Mouse (Mus musculus) kidney, adult 2 months (tissue): ENCODE data around the gene Gabarapl2. TPM values are rescaled to one million over a fixed set of nuclear protein-coding genes. Genes with fewer than 3 reads are reported as not detected.

Source experiments
- DNase-seq: peaks from one replicate; pipeline ENCODE4 v3.0.0; 2021
- H3K27ac ChIP-seq: fragments of 200-500 bp; 2 replicates; pipeline ENCODE4 v1.5.1; 2012; ENCODE audit warnings: low read depth, low read length, control low read depth, inconsistent platforms; ENCODE audit not compliant: insufficient read depth
- H3K27me3 ChIP-seq: fragments of 200-500 bp; replicated peaks from 2 replicates; pipeline ENCODE4 v1.6.1; 2012; ENCODE audit warnings: mild to moderate bottlenecking, moderate library complexity, low read length, inconsistent platforms; ENCODE audit not compliant: control insufficient read depth, insufficient read depth
- H3K36me3 ChIP-seq: fragments of 200-500 bp; 2 replicates; pipeline ENCODE4 v1.6.1; 2012; ENCODE audit warnings: mild to moderate bottlenecking, moderate library complexity, low read length, inconsistent platforms; ENCODE audit not compliant: control insufficient read depth, insufficient read depth
- H3K4me1 ChIP-seq: fragments of 200-500 bp; 2 replicates; pipeline ENCODE4 v1.6.1; 2011; ENCODE audit warnings: low read length; ENCODE audit not compliant: control insufficient read depth, insufficient read depth
- H3K4me3 ChIP-seq: fragments of 200-500 bp; 2 replicates; pipeline ENCODE4 v1.5.1; 2011; ENCODE audit warnings: mild to moderate bottlenecking, low read depth, low read length, control low read depth; ENCODE audit not compliant: insufficient read depth
- CTCF ChIP-seq: fragments of 200-500 bp; conservative IDR thresholded peaks from 2 replicates; pipeline ENCODE4 v1.5.1; 2011; ENCODE audit warnings: low read depth, mild to moderate bottlenecking, control low read depth, low read length, moderate library complexity, mixed read lengths; ENCODE audit not compliant: insufficient read depth, insufficient read length
- POLR2A ChIP-seq: fragments of 200-500 bp; IDR thresholded peaks from one replicate; pipeline ENCODE4 v1.6.1; 2011; ENCODE audit warnings: low read depth, low read length, control low read depth
- WGBS: fragments of 180-500 bp; shearing (Covaris S2); methylation state at CpG from one replicate; pipeline ENCODE4 v1.1.7; 2018; 5-methylcytosine and 5-hydroxymethylcytosine counted together
- polyA plus RNA-seq: library from polyadenylated mRNA; depleted of rRNA; stranded (reverse); fragments of >200 nt; gene quantifications from 2 replicates; pipeline ENCODE4 v1.2.3, GENCODE M21; 2012

The Gabarapl2 gene
- polyA plus RNA-seq, 1 experiment, result 74.1 TPM

DNA sequence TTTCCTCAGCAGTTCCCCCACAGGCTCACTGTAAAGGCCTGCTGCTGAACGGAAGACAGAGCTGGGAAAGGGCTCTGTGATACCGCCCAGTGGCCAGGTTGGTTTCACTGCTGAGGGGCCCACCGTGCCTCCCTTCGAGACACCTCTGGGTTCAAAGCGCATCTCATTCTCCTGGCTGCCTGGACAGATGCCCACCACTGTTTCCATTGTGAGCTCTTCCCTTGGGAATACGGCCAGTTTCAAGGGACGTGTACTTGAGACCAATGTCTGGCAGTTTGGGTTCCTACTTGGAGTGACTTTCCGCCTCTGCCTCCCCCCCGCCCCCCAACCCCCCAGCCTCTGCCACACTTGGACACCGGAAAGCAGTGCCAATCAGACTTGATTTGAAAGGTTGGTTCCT lies 22.6 kb downstream of the Gabarapl2 start:
- no peak for DNase-seq
- Histone ChIP-seq H3K27me3 (no peaks in the 10 kb centered on the region), H3K4me1 (no peaks in the 10 kb centered on the region), H3K36me3 (no peaks in the 10 kb centered on the region), H3K4me3 (no peak overlapping the region), H3K27ac (no peak overlapping the region)
- TF ChIP-seq CTCF (no peak), POLR2A (no peak)
- WGBS, result 81% methylated on average over 10 of the region's 10 CpGs

DNA sequence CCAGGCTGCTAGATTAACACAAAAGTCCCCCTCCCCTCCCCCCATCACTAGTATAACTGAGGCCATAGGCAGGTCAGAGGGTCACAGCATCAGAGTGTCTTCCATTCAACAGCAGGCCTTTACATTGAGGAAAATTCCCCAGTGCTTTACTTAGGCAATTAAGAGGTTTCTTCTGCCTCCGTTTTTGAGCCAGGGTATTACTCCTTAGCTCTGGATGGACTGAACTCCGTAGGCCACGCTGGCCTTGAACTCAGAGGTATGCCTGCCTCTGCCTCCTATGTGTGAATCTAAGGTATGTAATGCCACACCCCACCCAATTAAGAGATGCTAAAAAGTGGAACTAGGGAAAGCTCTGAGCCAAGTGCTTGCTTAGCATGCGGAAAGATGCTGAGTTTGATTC lies 23.0 kb downstream of the Gabarapl2 start:
- TF ChIP-seq CTCF, result no peak
- 92% methylated on average over 4 of the region's 4 CpGs for WGBS
- H3K4me1 ChIP-seq, result no peaks in the 10 kb centered on the region

DNA sequence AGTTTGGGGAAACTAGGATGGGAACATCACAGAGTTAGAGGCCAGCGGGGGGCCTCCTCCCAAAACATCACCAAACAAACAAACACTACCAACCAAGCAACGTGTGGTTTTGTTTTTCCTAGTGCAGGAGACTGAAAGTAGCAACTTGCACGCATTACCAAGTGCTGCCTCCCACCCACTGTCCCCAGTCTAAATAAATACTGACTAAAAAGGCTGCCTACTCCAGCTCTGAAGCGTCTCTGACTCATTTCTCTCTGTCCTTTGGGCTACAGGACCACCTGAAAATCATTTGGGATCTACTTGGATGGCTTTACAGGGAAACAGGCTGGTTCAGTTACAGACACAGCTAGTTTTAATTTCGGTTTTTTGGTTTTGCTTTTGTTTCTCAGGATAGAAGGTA lies 23.8 kb downstream of the Gabarapl2 start:
- TF ChIP-seq POLR2A (no peak), CTCF (no peak)
- Histone ChIP-seq H3K27ac (no peak overlapping the region), H3K4me1 (no peaks in the 10 kb centered on the region), H3K36me3 (no peaks in the 10 kb centered on the region), H3K4me3 (no peak overlapping the region), H3K27me3 (no peaks in the 10 kb centered on the region)
- WGBS, result 67% methylated on average over 5 of the region's 5 CpGs
- DNase-seq, result no peak

More for the DNA sequence above, 23.0 kb downstream of the Gabarapl2 start:
- Histone ChIP-seq H3K27ac (no peak overlapping the region), H3K4me3 (no peak overlapping the region), H3K36me3 (no peaks in the 10 kb centered on the region), H3K27me3 (no peaks in the 10 kb centered on the region)
- DNase-seq, result no peak

DNA sequence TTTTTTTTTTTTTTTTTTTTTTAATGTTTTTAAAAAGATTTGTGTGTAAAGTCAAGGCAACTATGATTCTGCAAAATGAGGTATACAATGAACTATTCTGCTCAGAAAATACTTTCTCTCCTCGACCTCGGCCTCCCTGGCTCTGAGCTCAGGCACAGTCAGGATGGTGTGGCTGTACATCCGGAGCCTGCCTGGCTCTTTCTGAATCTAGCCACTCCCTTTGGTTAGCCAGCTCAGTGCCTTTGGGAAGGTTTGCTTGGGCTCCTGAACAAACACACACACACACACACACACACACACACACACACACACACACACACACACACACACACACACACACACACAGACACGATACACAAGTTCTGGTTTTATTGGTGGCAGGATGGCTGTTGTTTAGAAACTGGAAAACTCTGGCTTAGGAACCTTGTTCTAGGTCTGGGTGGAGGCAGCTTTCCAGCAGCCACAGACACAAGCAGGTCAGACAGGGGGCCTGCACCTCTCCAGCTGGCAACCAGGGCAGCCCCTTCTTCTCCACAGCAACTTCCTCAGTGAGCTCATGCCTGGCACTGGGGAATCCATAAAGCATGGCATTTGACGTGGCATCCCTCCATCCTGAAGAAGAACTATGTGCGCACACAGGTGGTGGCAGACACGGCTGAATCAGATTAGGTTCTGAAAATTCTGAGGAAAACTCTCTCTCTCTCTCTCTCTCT lies 24.5 kb downstream of the Gabarapl2 start:
- TF ChIP-seq CTCF (no peak), POLR2A (no peak)
- Histone ChIP-seq H3K4me3 (no peak overlapping the region), H3K36me3 (no peaks in the 10 kb centered on the region), H3K27me3 (no peaks in the 10 kb centered on the region), H3K27ac (no peak overlapping the region), H3K4me1 (no peaks in the 10 kb centered on the region)
- 78% methylated on average over 7 of the region's 7 CpGs for WGBS
- no peak for DNase-seq

DNA sequence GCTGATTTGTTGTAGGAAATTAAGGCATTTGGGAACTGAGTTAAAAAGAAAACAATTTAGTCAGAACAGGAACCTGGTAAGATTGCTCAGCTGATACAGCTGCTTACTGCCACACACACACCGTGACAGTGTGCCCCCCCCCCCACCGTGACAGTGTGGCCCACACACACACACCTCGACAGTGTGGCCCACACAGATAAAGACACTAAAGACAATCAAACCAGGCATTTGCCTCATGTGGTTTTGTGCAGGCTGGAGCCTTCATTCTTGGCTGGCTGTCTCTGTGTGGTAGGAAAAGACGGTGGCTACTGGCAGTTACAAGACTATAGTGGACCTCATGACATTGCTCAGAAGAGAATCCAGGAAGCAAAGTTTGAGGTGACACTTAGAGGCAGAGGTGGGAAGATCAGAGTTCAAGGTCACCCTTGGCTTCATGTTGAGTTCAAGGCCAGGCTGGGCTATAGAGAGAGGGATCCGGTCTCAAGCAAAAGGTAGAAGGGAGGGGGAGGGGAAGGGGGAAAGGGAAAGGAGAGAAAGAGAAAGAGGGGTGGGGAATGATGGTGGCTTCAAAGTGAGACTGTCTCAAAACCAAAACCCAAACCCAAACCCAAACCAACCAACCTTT lies 26.9 kb downstream of the Gabarapl2 start:
- DNase-seq, result no peak
- TF ChIP-seq POLR2A (no peak), CTCF (no peak)
- H3K4me3 ChIP-seq, result no peak overlapping the region
- H3K27ac ChIP-seq, result no peak overlapping the region
- no peaks in the 10 kb centered on the region for H3K4me1 ChIP-seq
- no peaks in the 10 kb centered on the region for H3K27me3 ChIP-seq
- H3K36me3 ChIP-seq, result no peaks in the 10 kb centered on the region
- WGBS, result 83% methylated on average over 5 of the region's 5 CpGs

DNA sequence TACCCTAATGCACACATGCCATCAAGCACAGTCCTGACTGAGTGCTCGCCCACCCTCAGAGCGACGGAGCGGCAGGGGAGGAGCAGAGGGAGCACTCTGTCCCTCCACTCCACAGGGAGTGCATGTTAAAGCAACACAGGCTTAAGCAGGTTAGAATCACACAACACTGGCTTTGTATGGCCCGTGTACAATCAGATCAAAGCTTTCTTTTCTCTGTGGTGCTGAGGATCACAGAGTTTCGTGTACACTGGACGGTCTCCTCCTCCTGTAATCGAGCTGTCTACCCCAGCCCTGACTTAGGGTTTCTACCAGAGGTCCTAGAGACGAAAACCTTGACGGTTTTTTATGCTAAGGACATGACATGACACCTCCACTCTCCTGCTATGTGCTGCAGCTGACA lies 28.0 kb downstream of the Gabarapl2 start:
- no peak for DNase-seq
- no peaks in the 10 kb centered on the region for H3K4me1 ChIP-seq
- TF ChIP-seq POLR2A (no peak), CTCF (no peak)
- no peaks in the 10 kb centered on the region for H3K27me3 ChIP-seq
- H3K4me3 ChIP-seq, result no peak overlapping the region
- WGBS, result 88% methylated on average over 10 of the region's 10 CpGs
- H3K27ac ChIP-seq, result no peak overlapping the region
- no peaks in the 10 kb centered on the region for H3K36me3 ChIP-seq

DNA sequence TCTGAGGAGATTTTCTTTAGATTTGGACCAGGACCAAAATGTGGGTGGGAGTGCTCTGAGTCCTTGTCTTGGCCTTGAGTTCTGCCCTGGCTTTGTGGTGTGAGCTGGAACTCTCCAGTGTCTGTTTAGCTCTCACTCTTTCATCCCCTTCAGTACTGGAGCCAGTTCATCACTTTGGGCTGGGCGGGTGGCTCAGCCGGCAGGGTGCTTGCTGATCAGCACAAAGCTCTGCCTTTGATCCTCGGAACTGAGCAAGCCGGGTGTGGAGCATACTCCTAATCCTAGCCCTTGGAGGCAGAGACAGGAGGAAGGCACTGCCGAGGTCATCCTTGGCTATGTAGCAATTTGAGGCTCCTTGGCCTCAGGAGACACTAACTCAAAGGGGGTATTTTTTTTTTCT lies 28.5 kb downstream of the Gabarapl2 start:
- H3K4me1 ChIP-seq, result no peaks in the 10 kb centered on the region
- no peak for DNase-seq
- H3K27ac ChIP-seq, result no peak overlapping the region
- H3K27me3 ChIP-seq, result no peaks in the 10 kb centered on the region
- 62% methylated on average over 5 of the region's 5 CpGs for WGBS
- no peak overlapping the region for H3K4me3 ChIP-seq
- no peaks in the 10 kb centered on the region for H3K36me3 ChIP-seq
- TF ChIP-seq CTCF, result no peak
- TF ChIP-seq POLR2A, result no peak
